Mouse (Mus musculus): ENCODE data around the gene Dclk2. TPM values are rescaled to one million over a fixed set of nuclear protein-coding genes. Genes with fewer than 3 reads are reported as not detected.

The Dclk2 gene
- polyA plus RNA-seq, 1 experiment from 2014 or later, result 2.3 TPM

GRCm38 (mm10) chr3:86750652-86751051 is 170.0 kb downstream of the Dclk2 start:
- WGBS, result 48% methylated on average over 7 of the region's 7 CpGs
- H3K27me3 ChIP-seq (replicated peaks; ENCODE audit: control insufficient read depth, insufficient read depth, low read length), result no peaks in the 10 kb centered on the region
- peak overlapping the region; percentile 36; the same call in 1 of the 2 replicates for H3K27ac ChIP-seq (ENCODE audit: low read depth, low read length)
- no peak overlapping the region for H3K4me3 ChIP-seq (ENCODE audit: low read depth, low read length)
- H3K36me3 ChIP-seq (ENCODE audit: control insufficient read depth, insufficient read depth), result no peaks in the 10 kb centered on the region
- no peaks in the 10 kb centered on the region for H3K4me1 ChIP-seq (replicated peaks; ENCODE audit: control insufficient read depth, insufficient read depth, low read length)
- H3K9ac ChIP-seq (ENCODE audit: low read depth, low read length), result no peak overlapping the region; the same call in 1 of the 2 replicates
- no peaks in the 10 kb centered on the region for H3K9me3 ChIP-seq (ENCODE audit: control insufficient read depth)
- peak overlapping the region; percentile 37 for H3K4me2 ChIP-seq (replicated peaks; ENCODE audit: low read depth)
- TF ChIP-seq CTCF (IDR thresholded peaks at IDR 0.05; ENCODE audit: low read depth), result no peak
- ATAC-seq, result no peak

GRCm38 (mm10) chr3:86745769-86746512 is 174.7 kb downstream of the Dclk2 start:
- no peaks in the 10 kb centered on the region for H3K4me1 ChIP-seq (replicated peaks; ENCODE audit: control insufficient read depth, insufficient read depth, low read length)
- no peak overlapping the region for H3K27ac ChIP-seq (ENCODE audit: low read depth, low read length)
- H3K27me3 ChIP-seq (replicated peaks; ENCODE audit: control insufficient read depth, insufficient read depth, low read length), result no peaks in the 10 kb centered on the region
- H3K4me3 ChIP-seq (ENCODE audit: low read depth, low read length), result no peak overlapping the region
- no peak for ATAC-seq
- peaks cover 15% of the 10 kb centered on the region for H3K36me3 ChIP-seq (ENCODE audit: control insufficient read depth, insufficient read depth)
- no peaks in the 10 kb centered on the region for H3K9me3 ChIP-seq (ENCODE audit: control insufficient read depth)
- WGBS, result 81% methylated on average over 10 of the region's 10 CpGs
- H3K9ac ChIP-seq (ENCODE audit: low read depth, low read length), result no peak overlapping the region
- TF ChIP-seq CTCF (IDR thresholded peaks at IDR 0.05; ENCODE audit: low read depth), result no peak
- no peak overlapping the region for H3K4me2 ChIP-seq (replicated peaks; ENCODE audit: low read depth)

GRCm38 (mm10) chr3:86745348-86745747 is 175.3 kb downstream of the Dclk2 start:
- no peak overlapping the region for H3K9ac ChIP-seq (ENCODE audit: low read depth, low read length)
- no peak overlapping the region for H3K4me3 ChIP-seq (ENCODE audit: low read depth, low read length)
- no peak for TF ChIP-seq CTCF (IDR thresholded peaks at IDR 0.05; ENCODE audit: low read depth)
- WGBS, result 69% methylated on average over 4 of the region's 4 CpGs
- H3K9me3 ChIP-seq (ENCODE audit: control insufficient read depth), result no peaks in the 10 kb centered on the region
- no peaks in the 10 kb centered on the region for H3K27me3 ChIP-seq (replicated peaks; ENCODE audit: control insufficient read depth, insufficient read depth, low read length)
- H3K27ac ChIP-seq (ENCODE audit: low read depth, low read length), result no peak overlapping the region
- H3K4me1 ChIP-seq (replicated peaks; ENCODE audit: control insufficient read depth, insufficient read depth, low read length), result no peaks in the 10 kb centered on the region
- no peak for ATAC-seq
- H3K36me3 ChIP-seq (ENCODE audit: control insufficient read depth, insufficient read depth), result peaks cover 15% of the 10 kb centered on the region
- H3K4me2 ChIP-seq (replicated peaks; ENCODE audit: low read depth), result no peak overlapping the region

GRCm38 (mm10) chr3:86739745-86740144 is 180.9 kb downstream of the Dclk2 start:
- no peaks in the 10 kb centered on the region for H3K9me3 ChIP-seq (ENCODE audit: control insufficient read depth)
- no peak overlapping the region for H3K4me2 ChIP-seq (replicated peaks; ENCODE audit: low read depth)
- H3K4me1 ChIP-seq (replicated peaks; ENCODE audit: control insufficient read depth, insufficient read depth, low read length), result no peaks in the 10 kb centered on the region
- ATAC-seq, result no peak
- H3K27me3 ChIP-seq (replicated peaks; ENCODE audit: control insufficient read depth, insufficient read depth, low read length), result no peaks in the 10 kb centered on the region
- 92% methylated on average over 4 of the region's 4 CpGs for WGBS
- TF ChIP-seq CTCF (IDR thresholded peaks at IDR 0.05; ENCODE audit: low read depth), result no peak
- H3K27ac ChIP-seq (ENCODE audit: low read depth, low read length), result no peak overlapping the region
- peaks cover 20% of the 10 kb centered on the region for H3K36me3 ChIP-seq (ENCODE audit: control insufficient read depth, insufficient read depth)
- H3K9ac ChIP-seq (ENCODE audit: low read depth, low read length), result no peak overlapping the region
- no peak overlapping the region for H3K4me3 ChIP-seq (ENCODE audit: low read depth, low read length)

GRCm38 (mm10) chr3:86738831-86739230 is 181.8 kb downstream of the Dclk2 start:
- H3K4me1 ChIP-seq (replicated peaks; ENCODE audit: control insufficient read depth, insufficient read depth, low read length), result no peaks in the 10 kb centered on the region
- no peaks in the 10 kb centered on the region for H3K27me3 ChIP-seq (replicated peaks; ENCODE audit: control insufficient read depth, insufficient read depth, low read length)
- ATAC-seq, result no peak
- H3K9ac ChIP-seq (ENCODE audit: low read depth, low read length), result no peak overlapping the region
- H3K27ac ChIP-seq (ENCODE audit: low read depth, low read length), result no peak overlapping the region
- no peaks in the 10 kb centered on the region for H3K9me3 ChIP-seq (ENCODE audit: control insufficient read depth)
- TF ChIP-seq CTCF (IDR thresholded peaks at IDR 0.05; ENCODE audit: low read depth), result no peak
- H3K4me3 ChIP-seq (ENCODE audit: low read depth, low read length), result no peak overlapping the region
- 79% methylated on average over 3 of the region's 3 CpGs for WGBS
- H3K36me3 ChIP-seq (ENCODE audit: control insufficient read depth, insufficient read depth), result peaks cover 17% of the 10 kb centered on the region
- H3K4me2 ChIP-seq (replicated peaks; ENCODE audit: low read depth), result no peak overlapping the region

Other genes starting within 250 kb of the Dclk2 start
- 5.2 and 8.6 TPM in 2 replicates for gene Cd1d1, start 78.6 kb upstream of the Dclk2 start, polyA plus RNA-seq (2015; fragmentation: Nextera tagmentation; extraction: Ambion mirVana)